In the genomic region with DNA sequence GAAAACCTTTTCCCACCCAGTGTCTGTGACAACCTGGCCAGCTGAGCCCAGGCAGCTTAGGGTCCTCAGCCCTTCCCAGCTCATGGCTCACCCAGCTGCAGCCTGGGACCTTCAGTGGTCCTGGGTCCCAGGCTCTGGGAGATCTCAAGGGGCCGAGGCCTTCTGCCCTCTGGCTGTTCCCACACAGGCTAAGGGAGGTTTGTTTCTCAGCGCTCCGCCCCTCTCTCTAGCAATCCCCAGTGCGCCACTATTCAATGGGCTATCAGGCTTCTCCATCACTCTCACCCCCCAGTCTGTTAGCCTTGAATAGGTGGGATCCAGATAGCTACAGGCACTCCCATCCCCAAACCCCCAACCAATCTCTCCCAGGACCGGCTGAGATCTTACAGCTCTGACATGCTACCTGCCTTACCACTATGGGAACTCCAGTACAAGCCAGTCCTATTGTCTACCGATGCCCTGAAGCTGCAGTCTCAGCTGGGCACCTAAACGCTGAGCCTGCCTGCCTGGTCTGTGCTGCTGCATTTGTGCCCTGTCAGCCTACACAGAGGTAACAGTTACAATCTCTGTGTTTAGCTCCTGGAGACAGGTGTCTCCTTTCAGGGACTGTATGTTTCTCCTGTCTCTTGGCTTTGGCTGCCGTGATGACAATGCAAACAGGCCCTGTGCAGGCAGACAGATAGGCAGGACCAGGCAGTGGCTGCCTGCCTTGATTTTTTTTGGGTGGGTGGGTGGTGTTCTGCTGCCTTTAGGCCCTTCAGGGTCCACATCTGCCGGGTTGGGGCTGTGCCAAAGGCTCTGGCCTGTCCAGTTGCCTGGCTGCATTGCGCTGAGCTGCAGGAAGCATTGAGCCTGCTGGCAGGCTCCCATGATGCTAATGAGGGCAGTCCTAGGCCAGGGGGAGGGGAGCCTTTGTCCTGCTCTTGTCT, we compare ENCODE assay signal across 9 mouse cellular contexts. TPM values are rescaled to one million over a fixed set of nuclear protein-coding genes. Genes with fewer than 3 reads are reported as not detected.
DNase-seq lines count a peak whose midpoint lies in the region; ATAC-seq and TF ChIP-seq lines count a peak whose summit lies in the region.
"Had no signal": no experiment of that assay in that cellular context is flagged by ENCODE, and none has a peak within 500 bp of the region (broad histone marks: within the 10 kb centered on the region; RNA-seq: fewer than 3 reads in every experiment).

No protein-coding gene starts in this region.

- 35% methylated on average over 10 of the region's 10 CpGs for WGBS in stomach, postnatal 0 days

- no peak for TF ChIP-seq EP300 in stomach, postnatal 0 days (optimal IDR thresholded peaks at IDR 0.05)

- no peak overlapping the region for H3K27ac ChIP-seq in stomach, postnatal 0 days (replicated peaks)

- H3K4me3 ChIP-seq in stomach, postnatal 0 days (ENCODE audit: low read depth, low read length) = no peak overlapping the region

- H3K36me3 ChIP-seq in stomach, postnatal 0 days (ENCODE audit: control insufficient read depth, insufficient read depth, low read length) = no peaks in the 10 kb centered on the region

- peak; percentile 72 to 85 for DNase-seq in cerebellum, postnatal 10 days
- DNase-seq in cerebellum, adult 11-12 months = no peak
- DNase-seq in embryo, embryonic 11 days = peak; percentile 77
- DNase-seq in heart, postnatal 4 days = peak; percentile 69
- peak; percentile 76 for DNase-seq in lung, postnatal 10 days
- DNase-seq in stomach, postnatal 0 days (ENCODE audit: low spot score) = no peak
- DNase-seq in spleen, postnatal 14 days (ENCODE audit: low spot score in 2 of 2) = no peak

- no peaks in the 10 kb centered on the region for H3K27me3 ChIP-seq in stomach, postnatal 0 days (ENCODE audit: control insufficient read depth, insufficient read depth, low read length)

- H3K4me2 ChIP-seq in stomach, postnatal 0 days (replicated peaks; ENCODE audit: low read depth) = no peak overlapping the region

- no peak for TF ChIP-seq CTCF in stomach, postnatal 0 days (IDR thresholded peaks at IDR 0.05; ENCODE audit: low read depth)

- no peaks in the 10 kb centered on the region for H3K9me3 ChIP-seq in stomach, postnatal 0 days (ENCODE audit: control insufficient read depth, low read length)

- no peaks in the 10 kb centered on the region for H3K4me1 ChIP-seq in stomach, postnatal 0 days (replicated peaks; ENCODE audit: control insufficient read depth, insufficient read depth)

- ATAC-seq in stomach, postnatal 0 days (ENCODE audit: low FRiP score, low TSS enrichment) = peak; percentile 28; the same call in 1 of the 2 replicates
- no peak; the same call in 1 of the 2 replicates for ATAC-seq in cerebellum, adult (ENCODE audit: insufficient number of reproducible peaks, low FRiP score, low TSS enrichment)

- no peak overlapping the region for H3K9ac ChIP-seq in stomach, postnatal 0 days (ENCODE audit: low read length)

RNA-seq across cellular contexts. Expression of a gene that starts 9.4 kb away (rescaled TPM):
- under 1 TPM; 0.72 to 0.93 TPM for total RNA-seq in heart, postnatal 4 days (2021)
- polyA plus RNA-seq in stomach, postnatal 0 days (2015; fragmentation: Nextera tagmentation; extraction: Ambion mirVana) = 255 and 279 TPM in 2 replicates

RNA-seq across cellular contexts. Expression of a gene that starts 22.9 kb away (rescaled TPM):
- 1 to 10 TPM; 5.5 to 7.0 TPM for total RNA-seq in heart, postnatal 4 days (2021)
- polyA plus RNA-seq in stomach, postnatal 0 days (2015; fragmentation: Nextera tagmentation; extraction: Ambion mirVana) = 0.16 and 0.19 TPM in 2 replicates

RNA-seq across cellular contexts. Expression of a gene that starts 54.9 kb away (rescaled TPM):
- not detected for total RNA-seq in heart, postnatal 4 days (2021)
- polyA plus RNA-seq in stomach, postnatal 0 days (2015; fragmentation: Nextera tagmentation; extraction: Ambion mirVana) = 0.28 and 0.29 TPM in 2 replicates
- total RNA-seq: neutrophil, adult 5-6 weeks had no signal

Comparison
In these comparisons a context has a peak if more than half of its experiments do, and no peak if none do; other contexts are left out.
1. DNase-seq: peak in cerebellum, postnatal 10 days (2 of 2), embryo, embryonic 11 days (single experiment), heart, postnatal 4 days (single experiment) and lung, postnatal 10 days (single experiment); none in cerebellum, adult 11-12 months (single experiment), stomach, postnatal 0 days (single experiment) and spleen, postnatal 14 days (0 of 2).